Mouse (Mus musculus): ENCODE data around the gene Exph5. TPM values are rescaled to one million over a fixed set of nuclear protein-coding genes. Genes with fewer than 3 reads are reported as not detected.

Exph5 gene
- polyA plus RNA-seq, 1 experiment from 2014 or later, result 0.41 TPM

DNA sequence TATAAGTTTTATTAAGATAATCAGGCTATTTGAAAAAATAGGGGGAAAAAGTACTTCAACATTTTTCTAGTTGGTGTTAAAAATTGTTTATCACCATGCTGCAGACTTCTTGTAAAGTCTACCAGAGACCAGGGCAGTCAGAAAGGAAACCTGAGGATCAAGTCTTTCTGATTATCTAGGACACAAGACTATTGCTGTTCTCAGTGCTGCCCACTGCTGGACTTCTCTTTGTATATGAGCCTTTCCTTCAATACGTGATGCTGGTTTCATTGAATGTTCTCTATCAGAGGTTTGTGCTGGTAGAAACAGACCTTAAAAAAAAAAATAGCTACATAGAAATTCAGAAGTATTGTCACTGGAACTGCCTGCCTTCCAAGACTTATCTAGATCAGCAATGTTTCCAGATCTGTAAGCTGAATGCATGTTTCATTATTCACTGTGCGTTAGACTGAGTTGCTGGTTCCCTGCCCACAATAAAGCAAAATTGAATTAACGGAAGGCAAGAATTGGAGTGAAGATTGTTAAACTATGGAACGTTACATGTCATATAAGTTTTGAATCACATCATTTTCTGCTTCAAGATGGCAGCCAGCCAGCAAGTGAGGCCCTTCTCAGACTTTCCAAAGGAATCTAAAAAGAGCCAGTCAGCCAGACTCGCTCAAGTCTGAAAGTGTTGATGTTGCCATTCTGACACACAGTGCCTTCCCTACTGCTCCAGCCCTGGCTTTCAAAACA, 32.6 kb upstream of the Exph5 start:
- H3K9me3 ChIP-seq (ENCODE audit: control insufficient read depth, low read length), result no peaks in the 10 kb centered on the region
- H3K27me3 ChIP-seq (replicated peaks; ENCODE audit: control insufficient read depth, insufficient read depth, low read length), result no peaks in the 10 kb centered on the region
- no peak overlapping the region for H3K4me2 ChIP-seq
- no peak overlapping the region for H3K27ac ChIP-seq (ENCODE audit: low read depth, low read length)
- DNase-seq (ENCODE audit: low spot score), result no peak
- 78% methylated on average over 5 of the region's 5 CpGs for WGBS
- no peak overlapping the region for H3K9ac ChIP-seq (ENCODE audit: low read depth, low read length)
- no peaks in the 10 kb centered on the region for H3K36me3 ChIP-seq (ENCODE audit: control insufficient read depth, insufficient read depth, low read length)
- no peak for ATAC-seq (replicated peaks; ENCODE audit: low FRiP score)
- H3K4me1 ChIP-seq (replicated peaks; ENCODE audit: control insufficient read depth, insufficient read depth, low read length), result no peaks in the 10 kb centered on the region
- H3K4me3 ChIP-seq (ENCODE audit: low read depth, low read length), result no peak overlapping the region

DNA sequence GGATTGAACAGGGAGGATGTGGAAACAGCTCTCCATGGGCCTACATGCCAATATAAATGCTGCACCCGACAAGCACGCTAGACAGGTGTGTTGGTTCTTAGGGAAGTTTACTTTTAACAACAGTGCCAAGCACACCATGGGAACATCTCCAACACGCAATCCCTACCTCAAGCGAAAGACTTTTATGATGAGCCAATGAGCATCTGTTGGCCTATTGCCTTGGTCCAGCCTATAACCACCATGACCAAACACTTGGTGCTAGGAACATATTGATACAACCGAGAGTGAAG, 32.1 kb upstream of the Exph5 start:
- no peaks in the 10 kb centered on the region for H3K4me1 ChIP-seq (replicated peaks; ENCODE audit: control insufficient read depth, insufficient read depth, low read length)
- DNase-seq (ENCODE audit: low spot score), result no peak
- H3K27ac ChIP-seq (ENCODE audit: low read depth, low read length), result no peak overlapping the region
- no peaks in the 10 kb centered on the region for H3K9me3 ChIP-seq (ENCODE audit: control insufficient read depth, low read length)
- ATAC-seq (replicated peaks; ENCODE audit: low FRiP score), result no peak
- no peak overlapping the region for H3K9ac ChIP-seq (ENCODE audit: low read depth, low read length)
- H3K27me3 ChIP-seq (replicated peaks; ENCODE audit: control insufficient read depth, insufficient read depth, low read length), result no peaks in the 10 kb centered on the region
- no peak overlapping the region for H3K4me2 ChIP-seq
- no peaks in the 10 kb centered on the region for H3K36me3 ChIP-seq (ENCODE audit: control insufficient read depth, insufficient read depth, low read length)
- no peak overlapping the region for H3K4me3 ChIP-seq (ENCODE audit: low read depth, low read length)
- WGBS, result 86% methylated on average over 5 of the region's 5 CpGs

DNA sequence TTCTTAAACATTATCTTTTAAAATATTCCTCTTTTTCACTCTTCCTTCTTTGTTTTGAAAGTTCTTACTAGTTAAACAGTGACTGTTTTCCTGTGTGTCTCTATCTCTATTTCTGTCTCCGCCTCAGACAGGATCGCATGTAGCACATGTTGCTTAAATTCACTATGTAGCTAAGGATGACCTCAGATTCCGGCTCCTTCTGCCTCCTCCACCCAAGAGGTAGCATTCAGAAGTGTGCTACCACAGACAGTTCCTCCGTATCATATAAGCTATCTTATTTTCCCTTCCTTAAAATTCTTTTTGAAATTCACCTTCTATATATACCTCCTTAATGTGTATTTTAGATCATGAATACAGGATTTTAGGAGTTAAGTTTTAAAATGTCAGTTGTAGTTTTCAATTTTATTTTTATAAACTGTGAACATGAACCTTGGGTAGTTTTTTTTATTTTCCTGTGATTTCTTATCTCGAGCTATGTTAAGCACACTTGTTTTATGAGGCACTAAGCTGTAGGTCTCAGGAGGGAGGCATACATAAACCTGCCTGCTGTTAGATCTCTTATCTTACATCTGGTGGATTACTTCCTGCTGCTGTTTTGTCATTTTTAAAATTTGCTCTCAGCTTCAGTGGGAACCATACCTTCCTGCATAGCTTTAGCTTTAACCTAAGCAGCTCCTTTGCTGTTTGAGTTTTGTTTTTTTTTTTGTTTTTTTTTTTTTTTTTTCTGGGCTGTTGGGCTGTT, 30.0 kb upstream of the Exph5 start:
- Histone ChIP-seq H3K9ac (ENCODE audit: low read depth, low read length) (no peak overlapping the region), H3K27ac (ENCODE audit: low read depth, low read length) (no peak overlapping the region), H3K4me2 (no peak overlapping the region), H3K4me3 (ENCODE audit: low read depth, low read length) (no peak overlapping the region), H3K4me1 (replicated peaks; ENCODE audit: control insufficient read depth, insufficient read depth, low read length) (no peaks in the 10 kb centered on the region), H3K36me3 (ENCODE audit: control insufficient read depth, insufficient read depth, low read length) (no peaks in the 10 kb centered on the region), H3K9me3 (ENCODE audit: control insufficient read depth, low read length) (no peaks in the 10 kb centered on the region), H3K27me3 (replicated peaks; ENCODE audit: control insufficient read depth, insufficient read depth, low read length) (no peaks in the 10 kb centered on the region)
- DNase-seq (ENCODE audit: low spot score) (no peak), ATAC-seq (replicated peaks; ENCODE audit: low FRiP score) (no peak)
- 62% methylated on average over 5 of the region's 5 CpGs for WGBS

DNA sequence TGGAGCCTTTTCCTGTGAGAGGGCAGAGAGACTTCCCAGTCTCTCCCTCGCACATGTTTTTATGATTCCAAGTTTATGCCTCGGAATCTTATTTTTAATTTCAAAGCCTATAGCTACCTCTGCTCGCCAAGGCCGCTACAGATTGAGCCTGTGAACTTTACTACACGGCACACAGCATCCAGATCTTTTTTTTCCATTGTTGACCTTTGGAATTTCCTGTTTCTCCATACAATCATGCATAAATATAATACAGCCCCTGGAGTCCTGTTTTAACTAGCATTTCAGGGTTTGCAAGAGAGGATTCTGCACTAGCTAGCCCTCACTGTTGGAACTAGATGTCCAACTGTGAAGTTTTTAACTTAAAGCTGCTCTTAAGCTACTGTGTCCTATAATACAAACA, 29.3 kb upstream of the Exph5 start:
- 76% methylated on average over 5 of the region's 5 CpGs for WGBS
- no peak overlapping the region for H3K4me3 ChIP-seq (ENCODE audit: low read depth, low read length)
- no peak overlapping the region for H3K4me2 ChIP-seq
- H3K9me3 ChIP-seq (ENCODE audit: control insufficient read depth, low read length), result no peaks in the 10 kb centered on the region
- no peak overlapping the region for H3K9ac ChIP-seq (ENCODE audit: low read depth, low read length)
- H3K27me3 ChIP-seq (replicated peaks; ENCODE audit: control insufficient read depth, insufficient read depth, low read length), result no peaks in the 10 kb centered on the region
- no peaks in the 10 kb centered on the region for H3K4me1 ChIP-seq (replicated peaks; ENCODE audit: control insufficient read depth, insufficient read depth, low read length)
- H3K27ac ChIP-seq (ENCODE audit: low read depth, low read length), result no peak overlapping the region
- DNase-seq (ENCODE audit: low spot score) (no peak), ATAC-seq (replicated peaks; ENCODE audit: low FRiP score) (no peak)
- H3K36me3 ChIP-seq (ENCODE audit: control insufficient read depth, insufficient read depth, low read length), result no peaks in the 10 kb centered on the region

DNA sequence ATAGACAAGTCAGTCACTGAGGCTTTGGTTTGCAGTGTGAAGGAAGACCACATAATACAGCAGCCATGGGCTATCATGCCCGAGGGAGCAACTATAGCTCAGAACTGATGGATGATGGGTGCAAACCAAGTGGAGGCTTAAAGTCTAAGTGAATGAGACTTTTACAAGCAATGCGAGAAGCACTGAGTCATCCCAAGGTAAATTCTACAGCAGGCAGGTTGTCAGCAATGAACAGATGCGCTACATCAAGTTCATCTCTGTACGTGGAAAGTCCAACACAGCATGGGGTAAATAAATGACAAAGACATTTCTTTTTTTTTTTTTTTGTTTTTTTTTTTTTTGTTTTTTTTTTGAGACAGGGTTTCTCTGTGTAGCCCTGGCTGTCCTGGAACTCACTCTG, 28.8 kb upstream of the Exph5 start:
- Histone ChIP-seq H3K27ac (ENCODE audit: low read depth, low read length) (no peak overlapping the region), H3K4me2 (no peak overlapping the region), H3K36me3 (ENCODE audit: control insufficient read depth, insufficient read depth, low read length) (no peaks in the 10 kb centered on the region), H3K4me3 (ENCODE audit: low read depth, low read length) (no peak overlapping the region), H3K27me3 (replicated peaks; ENCODE audit: control insufficient read depth, insufficient read depth, low read length) (no peaks in the 10 kb centered on the region), H3K4me1 (replicated peaks; ENCODE audit: control insufficient read depth, insufficient read depth, low read length) (no peaks in the 10 kb centered on the region), H3K9me3 (ENCODE audit: control insufficient read depth, low read length) (no peaks in the 10 kb centered on the region), H3K9ac (ENCODE audit: low read depth, low read length) (no peak overlapping the region)
- DNase-seq (ENCODE audit: low spot score) (no peak), ATAC-seq (replicated peaks; ENCODE audit: low FRiP score) (no peak)
- 83% methylated on average over 4 of the region's 4 CpGs for WGBS

DNA sequence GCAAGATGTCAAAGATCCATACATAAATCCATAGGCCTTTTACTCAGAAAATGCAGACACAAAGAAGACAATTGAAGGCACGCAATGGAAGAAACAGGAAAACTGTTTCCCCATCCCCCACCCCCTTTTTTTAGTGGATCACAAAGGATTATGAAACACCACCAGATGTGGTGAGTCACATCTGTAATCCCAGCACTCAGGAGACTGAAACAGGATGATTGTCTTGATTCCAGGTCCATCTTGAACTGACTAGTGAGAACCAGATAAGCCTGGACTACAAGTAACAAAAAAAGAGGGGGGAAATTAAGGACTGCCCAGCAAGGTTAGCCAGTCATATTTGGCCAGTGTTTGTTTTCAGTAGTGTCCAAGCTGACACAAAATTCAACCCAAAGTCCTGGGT, 25.1 kb upstream of the Exph5 start:
- Histone ChIP-seq H3K27me3 (replicated peaks; ENCODE audit: control insufficient read depth, insufficient read depth, low read length) (no peaks in the 10 kb centered on the region), H3K9me3 (ENCODE audit: control insufficient read depth, low read length) (no peaks in the 10 kb centered on the region), H3K4me2 (no peak overlapping the region), H3K9ac (ENCODE audit: low read depth, low read length) (no peak overlapping the region), H3K36me3 (ENCODE audit: control insufficient read depth, insufficient read depth, low read length) (no peaks in the 10 kb centered on the region), H3K27ac (ENCODE audit: low read depth, low read length) (no peak overlapping the region), H3K4me3 (ENCODE audit: low read depth, low read length) (no peak overlapping the region), H3K4me1 (replicated peaks; ENCODE audit: control insufficient read depth, insufficient read depth, low read length) (no peaks in the 10 kb centered on the region)
- ATAC-seq (replicated peaks; ENCODE audit: low FRiP score), result no peak
- no peak for DNase-seq (ENCODE audit: low spot score)
- WGBS, result 75% methylated on average over 1 of the region's 1 CpGs

DNA sequence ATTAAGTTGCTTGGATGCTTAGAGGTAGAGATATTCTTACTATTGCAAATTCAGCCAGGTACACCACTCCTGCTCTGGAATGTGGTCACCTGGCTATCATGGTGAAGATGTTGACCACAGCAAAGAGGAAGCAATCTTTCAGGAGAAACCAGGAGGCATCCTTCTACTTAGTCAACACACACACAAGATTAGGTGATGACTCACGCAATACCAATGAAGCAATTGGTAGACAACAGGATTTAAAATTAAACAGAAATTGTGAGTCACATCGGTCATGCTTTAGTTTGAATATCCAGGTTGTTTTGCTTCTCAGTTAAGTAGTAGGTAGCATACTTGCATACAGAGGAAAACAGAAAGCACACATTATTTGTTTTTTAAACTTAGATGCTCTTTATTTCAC, 22.5 kb upstream of the Exph5 start:
- H3K27ac ChIP-seq (ENCODE audit: low read depth, low read length), result no peak overlapping the region
- no peak overlapping the region for H3K9ac ChIP-seq (ENCODE audit: low read depth, low read length)
- no peaks in the 10 kb centered on the region for H3K9me3 ChIP-seq (ENCODE audit: control insufficient read depth, low read length)
- no peaks in the 10 kb centered on the region for H3K4me1 ChIP-seq (replicated peaks; ENCODE audit: control insufficient read depth, insufficient read depth, low read length)
- DNase-seq (ENCODE audit: low spot score), result no peak
- 88% methylated on average over 2 of the region's 2 CpGs for WGBS
- no peak for ATAC-seq (replicated peaks; ENCODE audit: low FRiP score)
- H3K4me3 ChIP-seq (ENCODE audit: low read depth, low read length), result no peak overlapping the region
- H3K36me3 ChIP-seq (ENCODE audit: control insufficient read depth, insufficient read depth, low read length), result no peaks in the 10 kb centered on the region
- no peak overlapping the region for H3K4me2 ChIP-seq
- H3K27me3 ChIP-seq (replicated peaks; ENCODE audit: control insufficient read depth, insufficient read depth, low read length), result no peaks in the 10 kb centered on the region

DNA sequence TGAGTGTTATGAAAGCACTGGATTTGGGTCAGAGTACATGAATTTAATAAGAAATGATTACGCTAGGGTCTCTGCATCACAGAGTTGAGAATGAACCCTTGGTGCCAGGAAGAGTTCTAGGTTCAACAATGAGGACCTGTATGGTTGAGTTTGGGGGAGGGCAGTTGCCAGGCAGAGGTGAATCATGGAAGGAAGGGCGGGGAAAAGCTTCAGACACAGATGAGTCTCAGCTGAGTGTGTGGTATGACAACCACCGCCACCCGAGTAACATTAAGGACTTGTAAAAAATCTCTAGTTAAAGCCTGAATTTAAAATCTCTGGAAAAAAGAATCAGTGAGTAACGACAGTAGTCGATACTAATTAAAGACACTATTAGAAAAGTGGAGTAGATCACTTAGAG, 14.7 kb upstream of the Exph5 start:
- no peaks in the 10 kb centered on the region for H3K4me1 ChIP-seq (replicated peaks; ENCODE audit: control insufficient read depth, insufficient read depth, low read length)
- no peaks in the 10 kb centered on the region for H3K9me3 ChIP-seq (ENCODE audit: control insufficient read depth, low read length)
- H3K27me3 ChIP-seq (replicated peaks; ENCODE audit: control insufficient read depth, insufficient read depth, low read length), result no peaks in the 10 kb centered on the region
- ATAC-seq (replicated peaks; ENCODE audit: low FRiP score) (no peak), DNase-seq (ENCODE audit: low spot score) (no peak)
- no peak overlapping the region for H3K4me2 ChIP-seq
- no peak overlapping the region for H3K27ac ChIP-seq (ENCODE audit: low read depth, low read length)
- no peak overlapping the region for H3K9ac ChIP-seq (ENCODE audit: low read depth, low read length)
- H3K36me3 ChIP-seq (ENCODE audit: control insufficient read depth, insufficient read depth, low read length), result no peaks in the 10 kb centered on the region
- WGBS, result 73% methylated on average over 6 of the region's 6 CpGs
- H3K4me3 ChIP-seq (ENCODE audit: low read depth, low read length), result no peak overlapping the region

DNA sequence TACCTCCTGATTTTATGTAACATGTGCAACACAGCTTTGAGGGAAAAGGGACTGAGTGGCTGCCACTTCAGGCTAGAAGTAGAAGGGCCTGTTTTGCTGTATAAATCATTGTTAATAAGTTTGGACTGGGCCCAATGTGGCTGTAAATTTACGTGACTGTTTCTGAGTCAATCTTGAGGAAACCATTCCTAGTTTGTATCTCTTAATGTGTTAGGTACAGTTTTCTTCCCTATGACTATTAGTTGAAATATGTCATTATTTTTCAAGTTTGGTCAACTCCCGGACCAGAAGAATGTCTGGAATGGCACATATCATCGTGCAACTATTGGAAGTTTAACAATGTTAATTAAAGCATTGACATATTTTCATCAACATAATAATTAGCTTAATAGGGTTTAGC, 11.5 kb upstream of the Exph5 start:
- Histone ChIP-seq H3K9me3 (ENCODE audit: control insufficient read depth, low read length) (no peaks in the 10 kb centered on the region), H3K27me3 (replicated peaks; ENCODE audit: control insufficient read depth, insufficient read depth, low read length) (no peaks in the 10 kb centered on the region), H3K4me2 (no peak overlapping the region), H3K4me1 (replicated peaks; ENCODE audit: control insufficient read depth, insufficient read depth, low read length) (no peaks in the 10 kb centered on the region), H3K36me3 (ENCODE audit: control insufficient read depth, insufficient read depth, low read length) (no peaks in the 10 kb centered on the region), H3K4me3 (ENCODE audit: low read depth, low read length) (no peak overlapping the region), H3K27ac (ENCODE audit: low read depth, low read length) (no peak overlapping the region), H3K9ac (ENCODE audit: low read depth, low read length) (no peak overlapping the region)
- 74% methylated on average over 3 of the region's 3 CpGs for WGBS
- DNase-seq (ENCODE audit: low spot score) (no peak), ATAC-seq (replicated peaks; ENCODE audit: low FRiP score) (no peak)

All from liver, embryonic 11.5 days (tissue).